Mouse (Mus musculus): ENCODE measurements around the gene Wtap.
A peak's percentile ranks its signal among the peaks of the same experiment; 100 is the strongest.

DNA sequence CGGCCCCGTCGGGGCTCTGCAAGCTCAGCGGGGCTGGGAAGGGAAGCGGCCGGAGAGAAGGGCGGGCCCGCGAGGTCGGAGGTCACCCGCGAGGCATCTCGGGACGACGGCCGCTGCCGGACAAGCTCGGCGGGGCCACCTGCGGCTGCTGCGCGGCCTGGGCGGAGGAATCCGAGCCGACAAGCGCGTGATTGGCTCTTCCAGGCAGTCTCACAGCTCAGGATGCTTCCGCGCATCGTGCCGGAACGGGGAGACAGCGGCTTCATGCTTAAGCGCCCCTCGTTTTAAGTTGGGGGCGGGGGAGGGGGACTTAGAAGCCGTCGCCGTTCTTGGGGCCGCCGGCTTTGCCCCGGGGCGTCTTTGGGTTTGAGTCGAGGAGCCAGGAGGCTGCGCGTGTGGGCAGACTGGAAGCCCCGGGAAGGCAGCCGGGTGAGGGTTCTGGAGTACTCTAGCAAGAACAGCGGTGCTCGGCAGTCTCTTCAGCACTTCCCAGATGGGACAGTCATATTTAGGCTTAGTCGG, 1.4 kb downstream of the Wtap start:
- TF ChIP-seq CTCF (IDR thresholded peaks at IDR 0.05; ENCODE audit: borderline replicate concordance, insufficient read depth, low read depth, low read length): no peak
- TF ChIP-seq POLR2A (IDR thresholded peaks at IDR 0.05; ENCODE audit: borderline replicate concordance, insufficient read depth, low read length): peak; percentile 96
